Mouse (Mus musculus) liver, postnatal 0 days (tissue): ENCODE results near the gene Ltbp1. TPM values are rescaled to one million over a fixed set of nuclear protein-coding genes. Genes with fewer than 3 reads are reported as not detected.

ENCODE experiments used
- ATAC-seq: fragments of 200-750 bp; cut with Nextera tagmentation; 2 replicates; pipeline ENCODE4 v1.8.0; 2017; ENCODE audit warnings: mild to moderate bottlenecking, moderate library complexity
- DNase-seq: peaks from one replicate; pipeline ENCODE4 v3.0.0-alpha.2; 2016
- H3K27ac ChIP-seq: fragments of 300-500 bp; sonication (generic); 2 replicates; pipeline ENCODE4 v1.5.1; 2014; ENCODE audit warnings: antibody characterized with exemption, moderate library complexity, mild to moderate bottlenecking, low read depth
- H3K27me3 ChIP-seq: fragments of 300-500 bp; sonication (generic); 2 replicates; pipeline ENCODE4 v1.6.1; 2014; ENCODE audit warnings: low read length, control low read depth, mixed read lengths; ENCODE audit not compliant: insufficient read depth
- H3K36me3 ChIP-seq: fragments of 300-500 bp; sonication (generic); replicated peaks from 2 replicates; pipeline ENCODE4 v1.6.1; 2014; ENCODE audit warnings: mild to moderate bottlenecking, control low read depth, low read length, moderate library complexity, mixed read lengths; ENCODE audit not compliant: insufficient read depth
- H3K4me1 ChIP-seq: fragments of 300-500 bp; sonication (generic); 2 replicates; pipeline ENCODE4 v1.6.1; 2014; ENCODE audit warnings: antibody characterized with exemption, mild to moderate bottlenecking, control low read depth; ENCODE audit not compliant: insufficient read depth
- H3K4me2 ChIP-seq: fragments of 300-500 bp; sonication (generic); 2 replicates; pipeline ENCODE4 v1.6.1; 2014; ENCODE audit warnings: low read depth, mild to moderate bottlenecking, low read length, moderate library complexity, mixed read lengths
- H3K4me3 ChIP-seq: fragments of 300-500 bp; sonication (generic); 2 replicates; pipeline ENCODE4 v1.5.1; 2014; ENCODE audit warnings: low read depth, low read length
- H3K9ac ChIP-seq: fragments of 300-500 bp; sonication (generic); replicated peaks from 2 replicates; pipeline ENCODE4 v1.6.1; 2014; ENCODE audit warnings: mild to moderate bottlenecking, moderate library complexity
- H3K9me3 ChIP-seq: fragments of 300-500 bp; sonication (generic); 2 replicates; pipeline ENCODE4 v1.6.1; 2016; ENCODE audit warnings: mild to moderate bottlenecking, control low read depth, low read length, mixed read lengths
- CTCF ChIP-seq: sonication (generic); IDR thresholded peaks from 2 replicates; pipeline ENCODE4 v1.5.1; 2016; ENCODE audit warnings: antibody characterized with exemption, low read depth
- EP300 ChIP-seq: IDR thresholded peaks from 2 replicates; pipeline ENCODE4 v1.6.1; 2016; ENCODE audit warnings: antibody characterized with exemption, low read depth, mild to moderate bottlenecking
- WGBS: fragments of 180-500 bp; shearing (Covaris S2); extraction: QIAGEN DNeasy Blood & Tissue Kit; methylation state at CpG from one replicate; pipeline ENCODE4 v1.1.7; 2014; ENCODE audit not compliant: insufficient replicate concordance; 5-methylcytosine and 5-hydroxymethylcytosine counted together
- polyA plus RNA-seq: library from polyadenylated mRNA; unstranded; fragments of >200 nt; fragmentation: Nextera tagmentation; extraction: Ambion mirVana; gene quantifications from 2 replicates; pipeline ENCODE4 v1.2.1, GENCODE M21; 2015

Gene Ltbp1
- polyA plus RNA-seq, 1 experiment from 2014 or later = 2.8 TPM

GRCm38 (mm10) chr17:75159066-75159787, 153.9 kb downstream of the Ltbp1 start:
- TF ChIP-seq EP300 (peak; percentile 75), CTCF (no peak)
- no peak for DNase-seq
- H3K36me3 ChIP-seq = no peaks in the 10 kb centered on the region
- no peaks in the 10 kb centered on the region for H3K4me1 ChIP-seq
- H3K9ac ChIP-seq = no peak overlapping the region
- H3K4me2 ChIP-seq = no peak overlapping the region
- H3K9me3 ChIP-seq = no peaks in the 10 kb centered on the region
- H3K27ac ChIP-seq = no peak overlapping the region
- peak; percentile 62 for ATAC-seq
- no peak overlapping the region for H3K4me3 ChIP-seq
- H3K27me3 ChIP-seq = no peaks in the 10 kb centered on the region
- 53% methylated on average over 8 of the region's 8 CpGs for WGBS

- ATAC-seq = no peak
- Histone ChIP-seq H3K4me3 (no peak overlapping the region), H3K4me1 (no peaks in the 10 kb centered on the region), H3K27me3 (no peaks in the 10 kb centered on the region), H3K4me2 (no peak overlapping the region), H3K9ac (no peak overlapping the region), H3K36me3 (no peaks in the 10 kb centered on the region), H3K9me3 (no peaks in the 10 kb centered on the region), H3K27ac (no peak overlapping the region)
- WGBS = 87% methylated on average over 10 of the region's 10 CpGs
- TF ChIP-seq EP300 (no peak), CTCF (no peak)
- no peak for DNase-seq
Observed at GRCm38 (mm10) chr17:75161062-75161461, 155.7 kb downstream of the Ltbp1 start.

GRCm38 (mm10) chr17:75161931-75162330, 156.6 kb downstream of the Ltbp1 start:
- DNase-seq (no peak), ATAC-seq (no peak)
- Histone ChIP-seq H3K4me3 (no peak overlapping the region), H3K4me1 (no peaks in the 10 kb centered on the region), H3K9me3 (no peaks in the 10 kb centered on the region), H3K27ac (no peak overlapping the region), H3K27me3 (no peaks in the 10 kb centered on the region), H3K4me2 (no peak overlapping the region), H3K9ac (no peak overlapping the region), H3K36me3 (no peaks in the 10 kb centered on the region)
- WGBS = 82% methylated on average over 4 of the region's 4 CpGs
- TF ChIP-seq EP300 (no peak), CTCF (no peak)

GRCm38 (mm10) chr17:75164566-75164965, 159.2 kb downstream of the Ltbp1 start:
- no peak overlapping the region for H3K9ac ChIP-seq
- DNase-seq (no peak), ATAC-seq (no peak)
- no peaks in the 10 kb centered on the region for H3K36me3 ChIP-seq
- no peak overlapping the region for H3K27ac ChIP-seq
- H3K9me3 ChIP-seq = no peaks in the 10 kb centered on the region
- no peaks in the 10 kb centered on the region for H3K27me3 ChIP-seq
- TF ChIP-seq CTCF = no peak
- TF ChIP-seq EP300 = no peak
- H3K4me1 ChIP-seq = no peaks in the 10 kb centered on the region
- no peak overlapping the region for H3K4me3 ChIP-seq
- no peak overlapping the region for H3K4me2 ChIP-seq
- 84% methylated on average over 5 of the region's 5 CpGs for WGBS

GRCm38 (mm10) chr17:75168572-75169200, 163.3 kb downstream of the Ltbp1 start:
- no peak overlapping the region for H3K4me3 ChIP-seq
- no peaks in the 10 kb centered on the region for H3K4me1 ChIP-seq
- ATAC-seq (no peak), DNase-seq (no peak)
- no peaks in the 10 kb centered on the region for H3K9me3 ChIP-seq
- H3K27me3 ChIP-seq = no peaks in the 10 kb centered on the region
- H3K9ac ChIP-seq = no peak overlapping the region
- H3K27ac ChIP-seq = no peak overlapping the region
- WGBS = 80% methylated on average over 3 of the region's 3 CpGs
- H3K4me2 ChIP-seq = no peak overlapping the region
- H3K36me3 ChIP-seq = no peaks in the 10 kb centered on the region
- TF ChIP-seq EP300 (no peak), CTCF (no peak)

- ATAC-seq (no peak), DNase-seq (no peak)
- TF ChIP-seq CTCF = no peak
- TF ChIP-seq EP300 = no peak
- Histone ChIP-seq H3K4me3 (no peak overlapping the region), H3K9me3 (no peaks in the 10 kb centered on the region), H3K27ac (no peak overlapping the region), H3K4me2 (no peak overlapping the region), H3K27me3 (no peaks in the 10 kb centered on the region), H3K36me3 (no peaks in the 10 kb centered on the region), H3K9ac (no peak overlapping the region), H3K4me1 (no peaks in the 10 kb centered on the region)
- 48% methylated on average over 7 of the region's 7 CpGs for WGBS
Observed at GRCm38 (mm10) chr17:75171659-75172058, 166.3 kb downstream of the Ltbp1 start.
